Mouse (Mus musculus): ENCODE results near the gene Rab12. TPM values are rescaled to one million over a fixed set of nuclear protein-coding genes. Genes with fewer than 3 reads are reported as not detected.

Gene Rab12
- polyA plus RNA-seq, 1 experiment from 2014 or later: 44.6 TPM

- H3K4me2 ChIP-seq (ENCODE audit: low read depth, low read length, severe bottlenecking): no peak overlapping the region
- H3K36me3 ChIP-seq (ENCODE audit: control insufficient read depth, insufficient read depth, low read length): no peaks in the 10 kb centered on the region
- peaks cover 13% of the 10 kb centered on the region for H3K4me1 ChIP-seq (replicated peaks; ENCODE audit: control insufficient read depth, insufficient read depth, low read length)
- H3K27ac ChIP-seq (ENCODE audit: low read depth, low read length): no peak overlapping the region
- no peak overlapping the region for H3K9ac ChIP-seq (ENCODE audit: low read length)
- H3K4me3 ChIP-seq (ENCODE audit: low read depth, low read length): no peak overlapping the region
- DNase-seq (ENCODE audit: low spot score) (no peak), ATAC-seq (replicated peaks; ENCODE audit: low FRiP score) (no peak)
- WGBS: 62% methylated on average over 2 of the region's 2 CpGs
- H3K27me3 ChIP-seq (ENCODE audit: control insufficient read depth, insufficient read depth, low read length): no peaks in the 10 kb centered on the region; the same call in 1 of the 2 replicates
- no peaks in the 10 kb centered on the region for H3K9me3 ChIP-seq (ENCODE audit: control insufficient read depth, low read length)
These were observed 34.6 kb downstream of the Rab12 start for GRCm38 (mm10) chr17:66484965-66485364.

DNA sequence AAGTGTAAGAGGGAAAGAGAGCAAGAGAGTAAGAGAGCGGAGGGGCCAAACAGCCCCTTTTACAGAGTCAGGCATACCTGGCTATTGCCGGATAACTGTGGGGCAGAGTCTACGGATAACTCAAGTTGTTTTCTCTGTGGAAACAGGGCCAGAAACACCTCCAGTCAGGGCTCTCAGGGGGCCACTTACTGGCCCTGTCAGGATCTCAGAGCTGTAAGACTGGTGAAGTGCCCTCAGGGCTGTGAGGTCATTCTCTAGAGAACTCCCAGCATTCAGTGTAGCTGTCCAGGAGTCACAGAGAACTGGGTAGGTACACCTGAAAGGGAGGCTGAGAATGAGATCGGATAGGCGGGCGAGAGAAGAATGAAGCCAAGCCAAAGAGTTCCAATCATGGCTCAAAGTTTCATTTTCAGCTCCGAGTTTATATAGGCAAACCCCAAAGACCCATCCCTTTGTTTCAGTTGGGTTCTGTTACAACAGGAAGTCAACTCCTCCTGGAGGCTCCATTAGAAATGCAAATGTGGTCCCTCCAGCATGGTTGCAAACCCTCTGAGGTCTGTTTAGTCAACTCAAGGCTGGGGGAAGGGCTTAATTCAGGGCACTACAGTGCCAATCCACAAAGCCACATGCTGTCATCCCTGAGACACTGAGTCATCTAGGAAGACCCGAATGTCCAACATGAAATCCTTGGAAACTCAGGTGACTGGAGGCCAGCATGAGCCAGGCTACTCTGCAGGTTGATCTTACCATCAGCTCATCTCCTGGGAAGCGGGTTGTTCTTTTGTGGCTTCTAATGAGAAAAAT is 35.7 kb downstream of the Rab12 start:
- no peak overlapping the region for H3K9ac ChIP-seq (ENCODE audit: low read length)
- no peak overlapping the region for H3K4me3 ChIP-seq (ENCODE audit: low read depth, low read length)

GRCm38 (mm10) chr17:66481295-66481694 is 38.2 kb downstream of the Rab12 start:
- ATAC-seq (replicated peaks; ENCODE audit: low FRiP score): no peak
- no peak overlapping the region for H3K9ac ChIP-seq (ENCODE audit: low read length)
- DNase-seq (ENCODE audit: low spot score): no peak
- H3K27ac ChIP-seq (ENCODE audit: low read depth, low read length): peak overlapping the region; percentile 89
- no peak overlapping the region for H3K4me3 ChIP-seq (ENCODE audit: low read depth, low read length)
- peaks cover 20% of the 10 kb centered on the region for H3K4me1 ChIP-seq (replicated peaks; ENCODE audit: control insufficient read depth, insufficient read depth, low read length)
- 80% methylated on average over 5 of the region's 5 CpGs for WGBS
- H3K9me3 ChIP-seq (ENCODE audit: control insufficient read depth, low read length): no peaks in the 10 kb centered on the region
- no peak overlapping the region for H3K4me2 ChIP-seq (ENCODE audit: low read depth, low read length, severe bottlenecking)
- H3K36me3 ChIP-seq (ENCODE audit: control insufficient read depth, insufficient read depth, low read length): no peaks in the 10 kb centered on the region
- H3K27me3 ChIP-seq (ENCODE audit: control insufficient read depth, insufficient read depth, low read length): no peaks in the 10 kb centered on the region; the same call in 1 of the 2 replicates

More for the DNA sequence above, 35.7 kb downstream of the Rab12 start:
- Histone ChIP-seq H3K36me3 (ENCODE audit: control insufficient read depth, insufficient read depth, low read length) (no peaks in the 10 kb centered on the region), H3K4me1 (replicated peaks; ENCODE audit: control insufficient read depth, insufficient read depth, low read length) (peaks cover 18% of the 10 kb centered on the region), H3K4me2 (ENCODE audit: low read depth, low read length, severe bottlenecking) (no peak overlapping the region), H3K27ac (ENCODE audit: low read depth, low read length) (no peak overlapping the region), H3K9me3 (ENCODE audit: control insufficient read depth, low read length) (no peaks in the 10 kb centered on the region), H3K27me3 (ENCODE audit: control insufficient read depth, insufficient read depth, low read length) (no peaks in the 10 kb centered on the region; the same call in 1 of the 2 replicates)
- no peak for DNase-seq (ENCODE audit: low spot score)
- 70% methylated on average over 9 of the region's 9 CpGs for WGBS
- ATAC-seq (replicated peaks; ENCODE audit: low FRiP score): no peak

GRCm38 (mm10) chr17:66480491-66481278 is 38.8 kb downstream of the Rab12 start:
- ATAC-seq (replicated peaks; ENCODE audit: low FRiP score) (no peak), DNase-seq (ENCODE audit: low spot score) (no peak)
- H3K9ac ChIP-seq (ENCODE audit: low read length): peak overlapping the region; percentile 52
- WGBS: 13% methylated on average over 17 of the region's 17 CpGs
- H3K4me1 ChIP-seq (replicated peaks; ENCODE audit: control insufficient read depth, insufficient read depth, low read length): peaks cover 20% of the 10 kb centered on the region
- H3K4me3 ChIP-seq (ENCODE audit: low read depth, low read length): no peak overlapping the region
- H3K27ac ChIP-seq (ENCODE audit: low read depth, low read length): peak overlapping the region; percentile 89
- peak overlapping the region; percentile 49 for H3K4me2 ChIP-seq (ENCODE audit: low read depth, low read length, severe bottlenecking)
- H3K9me3 ChIP-seq (ENCODE audit: control insufficient read depth, low read length): no peaks in the 10 kb centered on the region
- no peaks in the 10 kb centered on the region; the same call in 1 of the 2 replicates for H3K27me3 ChIP-seq (ENCODE audit: control insufficient read depth, insufficient read depth, low read length)
- H3K36me3 ChIP-seq (ENCODE audit: control insufficient read depth, insufficient read depth, low read length): no peaks in the 10 kb centered on the region

GRCm38 (mm10) chr17:66479813-66480490 is 39.6 kb downstream of the Rab12 start:
- Histone ChIP-seq H3K9me3 (ENCODE audit: control insufficient read depth, low read length) (no peaks in the 10 kb centered on the region), H3K27me3 (ENCODE audit: control insufficient read depth, insufficient read depth, low read length) (no peaks in the 10 kb centered on the region; the same call in 1 of the 2 replicates), H3K9ac (ENCODE audit: low read length) (peak overlapping the region; percentile 52), H3K27ac (ENCODE audit: low read depth, low read length) (peak overlapping the region; percentile 89), H3K4me3 (ENCODE audit: low read depth, low read length) (peak overlapping the region; percentile 18; the same call in 1 of the 2 replicates), H3K4me1 (replicated peaks; ENCODE audit: control insufficient read depth, insufficient read depth, low read length) (peaks cover 20% of the 10 kb centered on the region), H3K36me3 (ENCODE audit: control insufficient read depth, insufficient read depth, low read length) (no peaks in the 10 kb centered on the region), H3K4me2 (ENCODE audit: low read depth, low read length, severe bottlenecking) (peak overlapping the region; percentile 49)
- WGBS: 1% methylated on average over 21 of the region's 21 CpGs
- ATAC-seq (replicated peaks; ENCODE audit: low FRiP score): peak; percentile 91
- DNase-seq (ENCODE audit: low spot score): peak; percentile 82

DNA sequence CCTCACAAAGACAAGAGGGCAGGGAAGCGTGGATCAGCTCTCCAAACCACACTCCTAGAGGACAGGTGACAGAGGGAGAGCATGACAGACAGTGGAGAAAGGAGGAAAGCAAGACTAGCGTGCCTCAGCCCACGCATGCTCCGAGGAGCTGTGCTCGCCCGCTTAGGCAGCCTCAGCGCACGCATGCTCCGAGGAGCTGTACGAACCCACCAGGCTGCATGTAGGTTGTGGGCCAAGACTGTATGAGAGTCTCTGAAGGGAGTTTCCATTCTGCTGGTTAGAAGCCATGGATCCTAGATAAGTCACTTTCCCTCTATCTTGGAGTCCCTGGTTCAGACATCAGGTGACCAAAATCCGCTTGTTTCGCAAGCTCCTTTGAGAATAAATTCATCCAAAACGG is 40.2 kb downstream of the Rab12 start:
- Histone ChIP-seq H3K27ac (ENCODE audit: low read depth, low read length) (peak overlapping the region; percentile 89), H3K36me3 (ENCODE audit: control insufficient read depth, insufficient read depth, low read length) (no peaks in the 10 kb centered on the region), H3K27me3 (ENCODE audit: control insufficient read depth, insufficient read depth, low read length) (no peaks in the 10 kb centered on the region; the same call in 1 of the 2 replicates), H3K4me3 (ENCODE audit: low read depth, low read length) (peak overlapping the region; percentile 18), H3K9ac (ENCODE audit: low read length) (peak overlapping the region; percentile 52), H3K9me3 (ENCODE audit: control insufficient read depth, low read length) (no peaks in the 10 kb centered on the region), H3K4me2 (ENCODE audit: low read depth, low read length, severe bottlenecking) (peak overlapping the region; percentile 49), H3K4me1 (replicated peaks; ENCODE audit: control insufficient read depth, insufficient read depth, low read length) (peaks cover 20% of the 10 kb centered on the region)
- peak; percentile 83 for ATAC-seq (replicated peaks; ENCODE audit: low FRiP score)
- WGBS: 2% methylated on average over 13 of the region's 13 CpGs
- DNase-seq (ENCODE audit: low spot score): peak; percentile 73

DNA sequence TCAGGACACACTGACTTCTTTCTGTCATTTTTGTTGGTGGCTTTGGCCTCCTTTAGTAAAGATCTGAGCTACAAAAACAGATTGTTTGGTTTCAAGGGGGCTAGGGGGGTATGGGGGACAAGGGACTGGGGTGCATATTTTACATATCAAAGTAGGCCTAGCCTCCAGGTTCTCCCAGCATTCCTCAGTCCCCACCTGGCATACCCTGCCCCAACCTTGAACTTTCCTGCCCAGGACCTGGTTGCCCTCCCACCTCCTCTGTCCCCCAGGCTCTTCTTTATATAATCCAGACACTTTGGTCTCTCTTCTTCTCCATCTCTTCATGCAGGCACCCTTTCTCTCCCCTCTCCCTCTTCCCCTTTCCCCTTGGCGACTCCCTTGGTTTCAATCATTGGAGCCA is 46.3 kb downstream of the Rab12 start:
- 90% methylated on average over 1 of the region's 1 CpGs for WGBS
- ATAC-seq (replicated peaks; ENCODE audit: low FRiP score) (no peak), DNase-seq (ENCODE audit: low spot score) (no peak)
- H3K4me3 ChIP-seq (ENCODE audit: low read depth, low read length): no peak overlapping the region
- H3K27ac ChIP-seq (ENCODE audit: low read depth, low read length): no peak overlapping the region
- H3K9me3 ChIP-seq (ENCODE audit: control insufficient read depth, low read length): no peaks in the 10 kb centered on the region
- H3K4me1 ChIP-seq (replicated peaks; ENCODE audit: control insufficient read depth, insufficient read depth, low read length): no peaks in the 10 kb centered on the region
- no peaks in the 10 kb centered on the region for H3K36me3 ChIP-seq (ENCODE audit: control insufficient read depth, insufficient read depth, low read length)
- no peak overlapping the region for H3K4me2 ChIP-seq (ENCODE audit: low read depth, low read length, severe bottlenecking)
- H3K27me3 ChIP-seq (ENCODE audit: control insufficient read depth, insufficient read depth, low read length): no peaks in the 10 kb centered on the region
- H3K9ac ChIP-seq (ENCODE audit: low read length): no peak overlapping the region

DNA sequence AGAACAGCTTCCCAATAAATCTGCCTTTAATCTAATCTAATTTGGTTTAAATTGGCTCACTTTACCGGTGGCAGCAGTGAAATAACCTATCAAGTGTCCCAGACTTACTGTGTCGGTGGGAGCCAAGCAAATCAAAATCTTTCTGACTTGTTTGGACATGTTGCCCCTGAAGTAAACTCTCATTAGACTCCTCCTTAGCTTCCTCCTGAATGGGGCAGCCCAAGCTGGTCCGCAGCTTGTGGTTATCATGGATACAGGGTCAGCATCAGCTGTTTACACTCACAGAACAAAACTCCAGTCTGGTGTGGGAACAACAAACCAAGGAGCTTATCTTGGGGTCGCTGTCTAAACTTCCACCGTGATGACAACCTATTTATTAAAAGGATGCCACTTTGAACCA is 47.8 kb downstream of the Rab12 start:
- no peak overlapping the region for H3K4me3 ChIP-seq (ENCODE audit: low read depth, low read length)
- H3K4me2 ChIP-seq (ENCODE audit: low read depth, low read length, severe bottlenecking): no peak overlapping the region
- no peaks in the 10 kb centered on the region for H3K27me3 ChIP-seq (ENCODE audit: control insufficient read depth, insufficient read depth, low read length)
- H3K4me1 ChIP-seq (replicated peaks; ENCODE audit: control insufficient read depth, insufficient read depth, low read length): no peaks in the 10 kb centered on the region
- H3K9me3 ChIP-seq (ENCODE audit: control insufficient read depth, low read length): no peaks in the 10 kb centered on the region
- ATAC-seq (replicated peaks; ENCODE audit: low FRiP score) (no peak), DNase-seq (ENCODE audit: low spot score) (no peak)
- WGBS: 88% methylated on average over 5 of the region's 5 CpGs
- no peaks in the 10 kb centered on the region for H3K36me3 ChIP-seq (ENCODE audit: control insufficient read depth, insufficient read depth, low read length)
- no peak overlapping the region for H3K27ac ChIP-seq (ENCODE audit: low read depth, low read length)
- H3K9ac ChIP-seq (ENCODE audit: low read length): no peak overlapping the region
